Mouse (Mus musculus): ENCODE data around the gene Chpf.

The Chpf gene

GRCm38 (mm10) chr1:75498897-75499296, 19.8 kb upstream of the Chpf start:
- DNase-seq (ENCODE audit: extremely low spot score): no peak

- DNase-seq (ENCODE audit: extremely low spot score): peak; percentile 61
Measured at GRCm38 (mm10) chr1:75494878-75495548, 15.9 kb upstream of the Chpf start.

- no peak for DNase-seq (ENCODE audit: extremely low spot score)
Measured at GRCm38 (mm10) chr1:75492579-75493170, 13.6 kb upstream of the Chpf start.

GRCm38 (mm10) chr1:75490785-75491551, 11.9 kb upstream of the Chpf start:
- DNase-seq (ENCODE audit: extremely low spot score): no peak

GRCm38 (mm10) chr1:75487405-75488161, 8.5 kb upstream of the Chpf start:
- DNase-seq (ENCODE audit: extremely low spot score): peak; percentile 90

GRCm38 (mm10) chr1:75487040-75487404, 7.9 kb upstream of the Chpf start:
- DNase-seq (ENCODE audit: extremely low spot score): no peak

GRCm38 (mm10) chr1:75486561-75486960, 7.5 kb upstream of the Chpf start:
- no peak for DNase-seq (ENCODE audit: extremely low spot score)

GRCm38 (mm10) chr1:75480735-75481134, 1.6 kb upstream of the Chpf start:
- DNase-seq (ENCODE audit: extremely low spot score): no peak

GRCm38 (mm10) chr1:75480036-75480435, 929 bp upstream of the Chpf start:
- no peak for DNase-seq (ENCODE audit: extremely low spot score)

- DNase-seq (ENCODE audit: extremely low spot score): no peak
Measured at GRCm38 (mm10) chr1:75479635-75479989, 505 bp upstream of the Chpf start.

GRCm38 (mm10) chr1:75478497-75478896, 610 bp downstream of the Chpf start:
- no peak for DNase-seq (ENCODE audit: extremely low spot score)

- DNase-seq (ENCODE audit: extremely low spot score): no peak
Measured at GRCm38 (mm10) chr1:75477966-75478290, 1.2 kb downstream of the Chpf start.

- peak; percentile 89 for DNase-seq (ENCODE audit: extremely low spot score)
Measured at GRCm38 (mm10) chr1:75477264-75477965, 1.7 kb downstream of the Chpf start.

- no peak for DNase-seq (ENCODE audit: extremely low spot score)
Measured at GRCm38 (mm10) chr1:75476441-75476840, 2.7 kb downstream of the Chpf start.

- no peak for DNase-seq (ENCODE audit: extremely low spot score)
Measured at GRCm38 (mm10) chr1:75469287-75469825, 9.8 kb downstream of the Chpf start.

- DNase-seq (ENCODE audit: extremely low spot score): peak; percentile 88
Measured at GRCm38 (mm10) chr1:75467215-75467927, 11.7 kb downstream of the Chpf start.

GRCm38 (mm10) chr1:75463652-75464204, 15.4 kb downstream of the Chpf start:
- DNase-seq (ENCODE audit: extremely low spot score): no peak

- no peak for DNase-seq (ENCODE audit: extremely low spot score)
Measured at GRCm38 (mm10) chr1:75462636-75463035, 16.5 kb downstream of the Chpf start.

GRCm38 (mm10) chr1:75460297-75460696, 18.8 kb downstream of the Chpf start:
- no peak for DNase-seq (ENCODE audit: extremely low spot score)
